Mouse (Mus musculus): ENCODE results near the gene Spo11. TPM values are rescaled to one million over a fixed set of nuclear protein-coding genes. Genes with fewer than 3 reads are reported as not detected.

Gene Spo11
- polyA plus RNA-seq, 1 experiment from 2014 or later: 1.8 TPM

- Histone ChIP-seq H3K27me3 (replicated peaks; ENCODE audit: control insufficient read depth, insufficient read depth, low read length) (no peaks in the 10 kb centered on the region), H3K9me3 (ENCODE audit: control insufficient read depth, low read length) (no peaks in the 10 kb centered on the region), H3K4me1 (ENCODE audit: control insufficient read depth, insufficient read depth, low read depth, low read length) (peaks cover 3% of the 10 kb centered on the region), H3K9ac (ENCODE audit: low read depth, low read length) (no peak overlapping the region; the same call in 1 of the 2 replicates), H3K4me2 (ENCODE audit: low read length) (no peak overlapping the region), H3K4me3 (ENCODE audit: low read length) (no peak overlapping the region), H3K27ac (ENCODE audit: low read depth, low read length) (no peak overlapping the region), H3K36me3 (ENCODE audit: control insufficient read depth, insufficient read depth, low read length) (peaks cover 10% of the 10 kb centered on the region)
- ATAC-seq: no peak
- 83% methylated on average over 12 of the region's 12 CpGs for WGBS
Observed at GRCm38 (mm10) chr2:173030591-173031338, 53.3 kb downstream of the Spo11 start.

- WGBS: 97% methylated on average over 13 of the region's 13 CpGs
- Histone ChIP-seq H3K9me3 (ENCODE audit: control insufficient read depth, low read length) (no peaks in the 10 kb centered on the region), H3K36me3 (ENCODE audit: control insufficient read depth, insufficient read depth, low read length) (peaks cover 8% of the 10 kb centered on the region)
Observed at GRCm38 (mm10) chr2:173033531-173033930, 56.0 kb downstream of the Spo11 start.

GRCm38 (mm10) chr2:173034998-173035397 is 57.5 kb downstream of the Spo11 start:
- ATAC-seq: no peak
- Histone ChIP-seq H3K4me2 (ENCODE audit: low read length) (no peak overlapping the region), H3K4me3 (ENCODE audit: low read length) (no peak overlapping the region), H3K27me3 (replicated peaks; ENCODE audit: control insufficient read depth, insufficient read depth, low read length) (no peaks in the 10 kb centered on the region), H3K27ac (ENCODE audit: low read depth, low read length) (no peak overlapping the region), H3K9ac (ENCODE audit: low read depth, low read length) (no peak overlapping the region), H3K9me3 (ENCODE audit: control insufficient read depth, low read length) (no peaks in the 10 kb centered on the region), H3K4me1 (ENCODE audit: control insufficient read depth, insufficient read depth, low read depth, low read length) (no peaks in the 10 kb centered on the region), H3K36me3 (ENCODE audit: control insufficient read depth, insufficient read depth, low read length) (peaks cover 8% of the 10 kb centered on the region)
- 78% methylated on average over 4 of the region's 4 CpGs for WGBS

More at GRCm38 (mm10) chr2:173033531-173033930, 56.0 kb downstream of the Spo11 start:
- Histone ChIP-seq H3K4me2 (ENCODE audit: low read length) (no peak overlapping the region), H3K27ac (ENCODE audit: low read depth, low read length) (no peak overlapping the region), H3K4me3 (ENCODE audit: low read length) (no peak overlapping the region), H3K27me3 (replicated peaks; ENCODE audit: control insufficient read depth, insufficient read depth, low read length) (no peaks in the 10 kb centered on the region), H3K4me1 (ENCODE audit: control insufficient read depth, insufficient read depth, low read depth, low read length) (no peaks in the 10 kb centered on the region; the same call in 1 of the 2 replicates), H3K9ac (ENCODE audit: low read depth, low read length) (no peak overlapping the region)
- ATAC-seq: no peak

- Histone ChIP-seq H3K4me3 (ENCODE audit: low read length) (no peak overlapping the region), H3K27me3 (replicated peaks; ENCODE audit: control insufficient read depth, insufficient read depth, low read length) (no peaks in the 10 kb centered on the region), H3K27ac (ENCODE audit: low read depth, low read length) (no peak overlapping the region), H3K9me3 (ENCODE audit: control insufficient read depth, low read length) (no peaks in the 10 kb centered on the region), H3K36me3 (ENCODE audit: control insufficient read depth, insufficient read depth, low read length) (peaks cover 5% of the 10 kb centered on the region), H3K4me1 (ENCODE audit: control insufficient read depth, insufficient read depth, low read depth, low read length) (no peaks in the 10 kb centered on the region), H3K9ac (ENCODE audit: low read depth, low read length) (no peak overlapping the region), H3K4me2 (ENCODE audit: low read length) (no peak overlapping the region)
- no peak for ATAC-seq
- WGBS: 90% methylated on average over 5 of the region's 5 CpGs
Observed at GRCm38 (mm10) chr2:173035653-173036052, 58.2 kb downstream of the Spo11 start.

- Histone ChIP-seq H3K4me1 (ENCODE audit: control insufficient read depth, insufficient read depth, low read depth, low read length) (no peaks in the 10 kb centered on the region), H3K27me3 (replicated peaks; ENCODE audit: control insufficient read depth, insufficient read depth, low read length) (no peaks in the 10 kb centered on the region), H3K4me3 (ENCODE audit: low read length) (no peak overlapping the region), H3K9ac (ENCODE audit: low read depth, low read length) (no peak overlapping the region), H3K4me2 (ENCODE audit: low read length) (no peak overlapping the region), H3K9me3 (ENCODE audit: control insufficient read depth, low read length) (no peaks in the 10 kb centered on the region), H3K27ac (ENCODE audit: low read depth, low read length) (no peak overlapping the region), H3K36me3 (ENCODE audit: control insufficient read depth, insufficient read depth, low read length) (peaks cover 5% of the 10 kb centered on the region)
- no peak for ATAC-seq
- 91% methylated on average over 5 of the region's 5 CpGs for WGBS
Observed at GRCm38 (mm10) chr2:173036055-173036454, 58.6 kb downstream of the Spo11 start.

- no peaks in the 10 kb centered on the region for H3K27me3 ChIP-seq (replicated peaks; ENCODE audit: control insufficient read depth, insufficient read depth, low read length)
- no peak overlapping the region for H3K27ac ChIP-seq (ENCODE audit: low read depth, low read length)
- H3K9ac ChIP-seq (ENCODE audit: low read depth, low read length): no peak overlapping the region
- no peak for ATAC-seq
- H3K4me3 ChIP-seq (ENCODE audit: low read length): no peak overlapping the region
- WGBS: 68% methylated on average over 4 of the region's 4 CpGs
- no peaks in the 10 kb centered on the region for H3K9me3 ChIP-seq (ENCODE audit: control insufficient read depth, low read length)
- H3K4me1 ChIP-seq (ENCODE audit: control insufficient read depth, insufficient read depth, low read depth, low read length): no peaks in the 10 kb centered on the region
- H3K36me3 ChIP-seq (ENCODE audit: control insufficient read depth, insufficient read depth, low read length): peaks cover 3% of the 10 kb centered on the region; the same call in 1 of the 2 replicates
- H3K4me2 ChIP-seq (ENCODE audit: low read length): no peak overlapping the region
Observed at GRCm38 (mm10) chr2:173036611-173037010, 59.1 kb downstream of the Spo11 start.

GRCm38 (mm10) chr2:173037347-173037746 is 59.8 kb downstream of the Spo11 start:
- no peak for ATAC-seq
- Histone ChIP-seq H3K9ac (ENCODE audit: low read depth, low read length) (no peak overlapping the region), H3K4me2 (ENCODE audit: low read length) (no peak overlapping the region), H3K36me3 (ENCODE audit: control insufficient read depth, insufficient read depth, low read length) (peaks cover 3% of the 10 kb centered on the region; the same call in 1 of the 2 replicates), H3K27ac (ENCODE audit: low read depth, low read length) (no peak overlapping the region), H3K27me3 (replicated peaks; ENCODE audit: control insufficient read depth, insufficient read depth, low read length) (no peaks in the 10 kb centered on the region), H3K4me1 (ENCODE audit: control insufficient read depth, insufficient read depth, low read depth, low read length) (no peaks in the 10 kb centered on the region), H3K4me3 (ENCODE audit: low read length) (no peak overlapping the region), H3K9me3 (ENCODE audit: control insufficient read depth, low read length) (no peaks in the 10 kb centered on the region)
- WGBS: 85% methylated on average over 5 of the region's 5 CpGs

GRCm38 (mm10) chr2:173037827-173038607 is 60.5 kb downstream of the Spo11 start:
- Histone ChIP-seq H3K4me3 (ENCODE audit: low read length) (no peak overlapping the region), H3K9ac (ENCODE audit: low read depth, low read length) (no peak overlapping the region), H3K36me3 (ENCODE audit: control insufficient read depth, insufficient read depth, low read length) (peaks cover 3% of the 10 kb centered on the region; the same call in 1 of the 2 replicates), H3K9me3 (ENCODE audit: control insufficient read depth, low read length) (no peaks in the 10 kb centered on the region), H3K4me2 (ENCODE audit: low read length) (no peak overlapping the region), H3K27ac (ENCODE audit: low read depth, low read length) (no peak overlapping the region), H3K27me3 (replicated peaks; ENCODE audit: control insufficient read depth, insufficient read depth, low read length) (no peaks in the 10 kb centered on the region), H3K4me1 (ENCODE audit: control insufficient read depth, insufficient read depth, low read depth, low read length) (no peaks in the 10 kb centered on the region; the same call in 1 of the 2 replicates)
- ATAC-seq: no peak
- 70% methylated on average over 7 of the region's 7 CpGs for WGBS

- Histone ChIP-seq H3K27me3 (replicated peaks; ENCODE audit: control insufficient read depth, insufficient read depth, low read length) (no peaks in the 10 kb centered on the region), H3K4me2 (ENCODE audit: low read length) (no peak overlapping the region), H3K36me3 (ENCODE audit: control insufficient read depth, insufficient read depth, low read length) (no peaks in the 10 kb centered on the region; the same call in 1 of the 2 replicates), H3K9ac (ENCODE audit: low read depth, low read length) (no peak overlapping the region), H3K9me3 (ENCODE audit: control insufficient read depth, low read length) (no peaks in the 10 kb centered on the region), H3K4me1 (ENCODE audit: control insufficient read depth, insufficient read depth, low read depth, low read length) (no peaks in the 10 kb centered on the region; the same call in 1 of the 2 replicates), H3K4me3 (ENCODE audit: low read length) (no peak overlapping the region), H3K27ac (ENCODE audit: low read depth, low read length) (no peak overlapping the region)
- 95% methylated on average over 4 of the region's 4 CpGs for whole genome bisulfite sequencing
- no peak for ATAC-seq
Observed at GRCm38 (mm10) chr2:173039041-173039440, 61.5 kb downstream of the Spo11 start.

Data from hindbrain, embryonic 16.5 days (tissue).